Mouse (Mus musculus) kidney, postnatal 0 days (tissue): Measurements from ENCODE around the gene Mrpl30. TPM values are rescaled to one million over a fixed set of nuclear protein-coding genes. Genes with fewer than 3 reads are reported as not detected.

Experiments used
- ATAC-seq: fragments of 200-750 bp; cut with Nextera tagmentation; replicated peaks from 2 replicates; pipeline ENCODE4 v1.8.0; 2017; ENCODE audit warnings: low read depth, moderate number of reproducible peaks, moderate TSS enrichment, moderate library complexity; ENCODE audit not compliant: low FRiP score
- DNase-seq: peaks from one replicate; pipeline ENCODE4 v3.0.0-alpha.2; 2016; ENCODE audit warnings: low spot score
- H3K27ac ChIP-seq: fragments of 300-500 bp; sonication (generic); 2 replicates; pipeline ENCODE4 v1.5.1; 2014; ENCODE audit warnings: mild to moderate bottlenecking
- H3K27me3 ChIP-seq: fragments of 300-500 bp; sonication (generic); 2 replicates; pipeline ENCODE4 v1.6.1; 2014; ENCODE audit warnings: low read length, mixed read lengths; ENCODE audit not compliant: insufficient read depth
- H3K36me3 ChIP-seq: fragments of 300-500 bp; sonication (generic); 2 replicates; pipeline ENCODE4 v1.6.1; 2014; ENCODE audit warnings: low read length, mixed read lengths; ENCODE audit not compliant: insufficient read depth
- H3K4me1 ChIP-seq: fragments of 300-500 bp; sonication (generic); replicated peaks from 2 replicates; pipeline ENCODE4 v1.6.1; 2014; ENCODE audit warnings: antibody characterized with exemption, low read length, mixed read lengths; ENCODE audit not compliant: insufficient read depth
- H3K4me2 ChIP-seq: fragments of 300-500 bp; sonication (generic); 2 replicates; pipeline ENCODE4 v1.6.1; 2014; ENCODE audit warnings: mild to moderate bottlenecking, low read length, moderate library complexity, mixed read lengths
- H3K4me3 ChIP-seq: fragments of 300-500 bp; sonication (generic); replicated peaks from 2 replicates; pipeline ENCODE4 v1.5.1; 2014; ENCODE audit warnings: low read depth, low read length
- H3K9ac ChIP-seq: fragments of 300-500 bp; sonication (generic); 2 replicates; pipeline ENCODE4 v1.6.1; 2014; ENCODE audit warnings: low read depth, low read length
- H3K9me3 ChIP-seq: fragments of 300-500 bp; sonication (generic); replicated peaks from 2 replicates; pipeline ENCODE4 v1.6.1; 2016; ENCODE audit warnings: low read length, inconsistent platforms, mixed read lengths
- CTCF ChIP-seq: IDR thresholded peaks from 2 replicates; pipeline ENCODE4 v1.5.1; 2016; ENCODE audit warnings: antibody characterized with exemption, low read depth, mild to moderate bottlenecking, moderate library complexity
- WGBS: fragments of 180-500 bp; shearing (Covaris S2); extraction: QIAGEN DNeasy Blood & Tissue Kit; methylation state at CpG from one replicate; pipeline ENCODE4 v1.1.7; 2014; 5-methylcytosine and 5-hydroxymethylcytosine counted together
- polyA plus RNA-seq: library from polyadenylated mRNA; unstranded; fragments of >200 nt; fragmentation: Nextera tagmentation; extraction: Ambion mirVana; gene quantifications from 2 replicates; pipeline ENCODE4 v1.2.1, GENCODE M21; 2015

The Mrpl30 gene
- 295 and 316 TPM in 2 replicates for polyA plus RNA-seq

- 0 out of 2 replicates have a peak, but pooled peaks have one; percentile 2 for TF ChIP-seq CTCF
- peak within 1 kb of the TSS; percentile 71 for H3K4me2 ChIP-seq
- 0 out of 2 replicates have a peak, but pooled peaks cover 6% of the 10 kb centered on the region for H3K4me1 ChIP-seq
- H3K4me3 ChIP-seq: peak within 1 kb of the TSS; percentile 59
- H3K36me3 ChIP-seq: 0 out of 2 replicates have a peak, but pooled peaks cover 1% of the 10 kb centered on the region
- DNase-seq (peak; percentile 93), ATAC-seq (peak; percentile 92)
- H3K27ac ChIP-seq: peak within 1 kb of the TSS; percentile 72
- H3K9ac ChIP-seq: peak within 1 kb of the TSS; percentile 64
- under 1% methylated on average over 41 of the region's 41 CpGs for WGBS
- no peaks in the 10 kb centered on the region for H3K27me3 ChIP-seq
- no peaks in the 10 kb centered on the region for H3K9me3 ChIP-seq
These were observed at the start of gene Mrpl30, which contains the start of gene Mitd1 for GRCm38 (mm10) chr1:37890025-37890652. Gene Mrpl30 (plus strand): TSS chr1:37890477. Gene Mitd1 (minus strand): TSS chr1:37890411.

- H3K27me3 ChIP-seq: no peaks in the 10 kb centered on the region
- TF ChIP-seq CTCF: no peak
- no peak for ATAC-seq
These were observed 43.4 kb upstream of the Mrpl30 start for GRCm38 (mm10) chr1:37846878-37847277.

GRCm38 (mm10) chr1:37850696-37851095 lies 39.6 kb upstream of the Mrpl30 start:
- ATAC-seq (no peak), DNase-seq (no peak)
- H3K4me3 ChIP-seq: no peak overlapping the region
- H3K9ac ChIP-seq: no peak overlapping the region
- H3K36me3 ChIP-seq: no peaks in the 10 kb centered on the region
- H3K27me3 ChIP-seq: no peaks in the 10 kb centered on the region
- WGBS: 84% methylated on average over 2 of the region's 2 CpGs
- H3K4me1 ChIP-seq: no peaks in the 10 kb centered on the region
- H3K4me2 ChIP-seq: no peak overlapping the region
- TF ChIP-seq CTCF: no peak
- H3K9me3 ChIP-seq: no peaks in the 10 kb centered on the region
- no peak overlapping the region for H3K27ac ChIP-seq

More at GRCm38 (mm10) chr1:37846878-37847277, 43.4 kb upstream of the Mrpl30 start:
- Histone ChIP-seq H3K36me3 (no peaks in the 10 kb centered on the region), H3K4me2 (no peak overlapping the region), H3K9ac (no peak overlapping the region), H3K4me1 (no peaks in the 10 kb centered on the region), H3K27ac (no peak overlapping the region), H3K4me3 (no peak overlapping the region), H3K9me3 (no peaks in the 10 kb centered on the region)
- WGBS: 77% methylated on average over 8 of the region's 8 CpGs
- DNase-seq: no peak

GRCm38 (mm10) chr1:37864511-37865400 lies 25.5 kb upstream of the Mrpl30 start:
- H3K9me3 ChIP-seq: no peaks in the 10 kb centered on the region
- H3K4me3 ChIP-seq: peak overlapping the region; percentile 59
- ATAC-seq: peak; percentile 99
- TF ChIP-seq CTCF: peak; percentile 65
- peak; percentile 99 for DNase-seq
- H3K9ac ChIP-seq: peak overlapping the region; percentile 61
- peak overlapping the region; percentile 89 for H3K27ac ChIP-seq
- H3K36me3 ChIP-seq: no peaks in the 10 kb centered on the region
- peak overlapping the region; percentile 79 for H3K4me2 ChIP-seq
- no peaks in the 10 kb centered on the region for H3K27me3 ChIP-seq
- no peaks in the 10 kb centered on the region for H3K4me1 ChIP-seq
- WGBS: under 1% methylated on average over 90 of the region's 90 CpGs

GRCm38 (mm10) chr1:37865401-37866215 lies 24.7 kb upstream of the Mrpl30 start:
- Histone ChIP-seq H3K36me3 (no peaks in the 10 kb centered on the region), H3K4me3 (peak overlapping the region; percentile 59), H3K4me2 (peak overlapping the region; percentile 79), H3K27ac (peak overlapping the region; percentile 89), H3K27me3 (no peaks in the 10 kb centered on the region), H3K9ac (peak overlapping the region; percentile 61), H3K4me1 (no peaks in the 10 kb centered on the region), H3K9me3 (no peaks in the 10 kb centered on the region)
- TF ChIP-seq CTCF: no peak
- DNase-seq (peak; percentile 40), ATAC-seq (no peak)
- 10% methylated on average over 23 of the region's 23 CpGs for WGBS
